Mouse (Mus musculus) MEL (cell line): Measurements from ENCODE around the gene Tmem132d. TPM values are rescaled to one million over a fixed set of nuclear protein-coding genes. Genes with fewer than 3 reads are reported as not detected.
A peak's percentile ranks its signal among the peaks of the same experiment; 100 is the strongest.

Source experiments
- DNase-seq: peaks from one replicate; pipeline ENCODE4 v3.0.0; 2011; ENCODE audit warnings: low read depth, low spot score
- H3K27ac ChIP-seq: 2 replicates; pipeline ENCODE4 v1.5.1; 2012; ENCODE audit warnings: low read depth, mild to moderate bottlenecking, control low read depth, low read length, moderate library complexity; ENCODE audit not compliant: control insufficient read depth
- H3K27me3 ChIP-seq, 2 experiments: fragments of 150-350 bp in 1 of 2; sonication (generic) in 1 of 2; 2 replicates each; pipeline ENCODE4 v1.6.1; 2012; ENCODE audit warnings: low read length in 2 of 2, mild to moderate bottlenecking in 2 of 2, improper control_type of control experiment in 1 of 2, moderate library complexity in 1 of 2; ENCODE audit not compliant: insufficient read depth in 2 of 2, control insufficient read depth in 1 of 2
- H3K36me3 ChIP-seq, 2 experiments: 2 replicates each; pipeline ENCODE4 v1.6.1; 2012 to 2014; ENCODE audit warnings: low read length in 2 of 2, improper control_type of control experiment in 1 of 2, inconsistent platforms in 1 of 2, mild to moderate bottlenecking in 1 of 2; ENCODE audit not compliant: insufficient read depth in 2 of 2, control insufficient read depth in 1 of 2
- H3K4me1 ChIP-seq, 2 experiments: fragments of 150-350 bp in 1 of 2; sonication (generic) in 1 of 2; 2 replicates each; pipeline ENCODE4 v1.6.1; 2012; ENCODE audit warnings: low read length in 2 of 2, improper control_type of control experiment in 1 of 2, mild to moderate bottlenecking in 1 of 2; ENCODE audit not compliant: insufficient read depth in 2 of 2, control insufficient read depth in 1 of 2
- H3K4me3 ChIP-seq, 2 experiments: fragments of 150-350 bp in 1 of 2; sonication (generic) in 1 of 2; 2 replicates each; pipeline ENCODE4 v1.5.1; 2012; ENCODE audit warnings: low read depth in 2 of 2, low read length in 2 of 2, mild to moderate bottlenecking in 2 of 2, moderate library complexity in 2 of 2, control low read depth in 1 of 2, improper control_type of control experiment in 1 of 2; ENCODE audit not compliant: control insufficient read depth in 1 of 2, insufficient read depth in 1 of 2
- H3K79me2 ChIP-seq: 2 replicates; pipeline ENCODE4 v1.6.1; 2012; ENCODE audit warnings: mild to moderate bottlenecking, low read length, moderate library complexity; ENCODE audit not compliant: control insufficient read depth, poor library complexity, insufficient read depth
- H3K9ac ChIP-seq: 2 replicates; pipeline ENCODE4 v1.6.1; 2012; ENCODE audit warnings: low read depth, mild to moderate bottlenecking, control low read depth, low read length, moderate library complexity; ENCODE audit not compliant: control insufficient read depth, poor library complexity, severe bottlenecking
- H3K9me3 ChIP-seq: fragments of 150-350 bp; sonication (generic); replicated peaks from 2 replicates; pipeline ENCODE4 v1.6.1; 2012; ENCODE audit warnings: mild to moderate bottlenecking, low read length, improper control_type of control experiment, moderate library complexity; ENCODE audit not compliant: insufficient read depth
- BHLHE40 ChIP-seq: IDR thresholded peaks from 2 replicates; pipeline ENCODE4 v1.6.1; 2012; ENCODE audit warnings: low read depth, mild to moderate bottlenecking, inconsistent platforms, low read length, improper control_type of control experiment, borderline replicate concordance
- CHD2 ChIP-seq: IDR thresholded peaks from 2 replicates; pipeline ENCODE4 v1.6.1; 2011; ENCODE audit warnings: low read length, improper control_type of control experiment
- CTCF ChIP-seq, 3 experiments: IDR thresholded peaks in 2 of 3; conservative IDR thresholded peaks in 1 of 3; 2 replicates each; pipeline ENCODE4 v1.5.1; 2011 to 2012; ENCODE audit warnings: low read length in 3 of 3, low read depth in 2 of 3, mild to moderate bottlenecking in 2 of 3, improper control_type of control experiment in 1 of 3, inconsistent platforms in 1 of 3, mixed read lengths in 1 of 3, moderate library complexity in 1 of 3; ENCODE audit not compliant: control insufficient read depth in 1 of 3, insufficient read depth in 1 of 3, poor library complexity in 1 of 3, severe bottlenecking in 1 of 3
- EP300 ChIP-seq, 2 experiments: IDR thresholded peaks; 2 replicates each; pipeline ENCODE4 v1.6.1; 2011; ENCODE audit warnings: improper control_type of control experiment in 2 of 2, low read length in 2 of 2, low read depth in 1 of 2, mild to moderate bottlenecking in 1 of 2
- ETS1 ChIP-seq: IDR thresholded peaks from 2 replicates; pipeline ENCODE4 v1.6.1; 2012; ENCODE audit warnings: low read depth, mild to moderate bottlenecking, inconsistent platforms, low read length, improper control_type of control experiment, moderate library complexity
- HCFC1 ChIP-seq: IDR thresholded peaks from 2 replicates; pipeline ENCODE4 v1.6.1; 2012; ENCODE audit warnings: low read depth, mild to moderate bottlenecking, inconsistent platforms, low read length, improper control_type of control experiment, moderate library complexity
- MAFK ChIP-seq: IDR thresholded peaks from 2 replicates; pipeline ENCODE4 v1.6.1; 2011; ENCODE audit warnings: low read depth, mild to moderate bottlenecking, low read length, improper control_type of control experiment, borderline replicate concordance
- MAX ChIP-seq: IDR thresholded peaks from 2 replicates; pipeline ENCODE4 v1.6.1; 2011; ENCODE audit warnings: low read length, improper control_type of control experiment
- MEF2A ChIP-seq: IDR thresholded peaks from 2 replicates; pipeline ENCODE4 v1.6.1; 2014; ENCODE audit warnings: low read depth, mild to moderate bottlenecking, inconsistent platforms, low read length, improper control_type of control experiment; ENCODE audit not compliant: poor library complexity, insufficient replicate concordance, severe bottlenecking; ENCODE audit errors: extremely low read depth
- MXI1 ChIP-seq: IDR thresholded peaks from 2 replicates; pipeline ENCODE4 v1.6.1; 2011; ENCODE audit warnings: mild to moderate bottlenecking, low read depth, low read length, improper control_type of control experiment
- MYC ChIP-seq: IDR thresholded peaks from 2 replicates; pipeline ENCODE4 v1.6.1; 2011; ENCODE audit warnings: low read depth, mild to moderate bottlenecking, low read length, improper control_type of control experiment, moderate library complexity
- NRF1 ChIP-seq: IDR thresholded peaks from 2 replicates; pipeline ENCODE4 v1.6.1; 2014; ENCODE audit warnings: low read depth, mild to moderate bottlenecking, inconsistent platforms, low read length, improper control_type of control experiment, moderate library complexity; ENCODE audit not compliant: poor library complexity, insufficient read depth, severe bottlenecking
- POLR2A ChIP-seq, 2 experiments: IDR thresholded peaks; 2 replicates each; pipeline ENCODE4 v1.6.1; 2011 to 2012; ENCODE audit warnings: low read length in 2 of 2, mild to moderate bottlenecking in 2 of 2, control low read depth in 1 of 2, improper control_type of control experiment in 1 of 2, low read depth in 1 of 2, moderate library complexity in 1 of 2; ENCODE audit not compliant: control insufficient read depth in 1 of 2, insufficient read depth in 1 of 2, poor library complexity in 1 of 2
- POLR2AphosphoS2 ChIP-seq: IDR thresholded peaks from 2 replicates; pipeline ENCODE4 v1.6.1; 2011; ENCODE audit warnings: low read length, improper control_type of control experiment
- POLR2AphosphoS5 ChIP-seq: IDR thresholded peaks from 2 replicates; pipeline ENCODE4 v1.6.1; 2012; ENCODE audit warnings: low read depth, borderline replicate concordance, mild to moderate bottlenecking, inconsistent platforms, low read length, moderate library complexity, mixed read lengths
- RAD21 ChIP-seq: IDR thresholded peaks from 2 replicates; pipeline ENCODE4 v1.6.1; 2011; ENCODE audit warnings: mild to moderate bottlenecking, low read depth, low read length, improper control_type of control experiment
- RCOR1 ChIP-seq: IDR thresholded peaks from 2 replicates; pipeline ENCODE4 v1.6.1; 2012; ENCODE audit warnings: low read depth, mild to moderate bottlenecking, inconsistent platforms, low read length, improper control_type of control experiment
- SMC3 ChIP-seq: IDR thresholded peaks from 2 replicates; pipeline ENCODE4 v1.6.1; 2011; ENCODE audit warnings: low read depth, low read length, improper control_type of control experiment
- TAL1 ChIP-seq: IDR thresholded peaks from 2 replicates; pipeline ENCODE4 v1.6.1; 2012; ENCODE audit warnings: mild to moderate bottlenecking, inconsistent platforms, low read length, moderate library complexity, mixed read lengths
- TBP ChIP-seq: IDR thresholded peaks from 2 replicates; pipeline ENCODE4 v1.8.0; 2011; ENCODE audit warnings: low read depth, low read length, improper control_type of control experiment
- USF2 ChIP-seq, 2 experiments: IDR thresholded peaks; 2 replicates each; pipeline ENCODE4 v1.6.1; 2011 to 2012; ENCODE audit warnings: improper control_type of control experiment in 2 of 2, low read length in 2 of 2, borderline replicate concordance in 1 of 2, inconsistent platforms in 1 of 2, low read depth in 1 of 2, mild to moderate bottlenecking in 1 of 2; ENCODE audit not compliant: insufficient read depth in 1 of 2
- ZKSCAN1 ChIP-seq: IDR thresholded peaks from 2 replicates; pipeline ENCODE4 v1.6.1; 2012; ENCODE audit warnings: low read depth, mild to moderate bottlenecking, inconsistent platforms, low read length, improper control_type of control experiment, moderate library complexity
- ZNF384 ChIP-seq: IDR thresholded peaks from 2 replicates; pipeline ENCODE4 v1.6.1; 2012; ENCODE audit warnings: low read depth, mild to moderate bottlenecking, inconsistent platforms, low read length, improper control_type of control experiment
- polyA plus RNA-seq, 2 experiments: library from polyadenylated mRNA; stranded (reverse) in 1 of 2; unstranded in 1 of 2; fragments of >175 nt in 1 of 2; fragments of >200 nt in 1 of 2; gene quantifications; 2 replicates each; pipeline versions ENCODE4 v1.2.1 to v1.2.4; 2012; ENCODE audit warnings: low replicate concordance in 2 of 2, low read depth in 1 of 2; ENCODE audit not compliant: insufficient read length in 2 of 2, insufficient read depth in 1 of 2, missing spikeins in 1 of 2
- total RNA-seq: library from RNA; depleted of rRNA; stranded (reverse); fragments of 300-350 nt; gene quantifications from 2 replicates; pipeline ENCODE4 v1.2.3, GENCODE M21; 2012

Gene Tmem132d
- total and polyA plus RNA-seq, 3 experiments, result not detected

DNA sequence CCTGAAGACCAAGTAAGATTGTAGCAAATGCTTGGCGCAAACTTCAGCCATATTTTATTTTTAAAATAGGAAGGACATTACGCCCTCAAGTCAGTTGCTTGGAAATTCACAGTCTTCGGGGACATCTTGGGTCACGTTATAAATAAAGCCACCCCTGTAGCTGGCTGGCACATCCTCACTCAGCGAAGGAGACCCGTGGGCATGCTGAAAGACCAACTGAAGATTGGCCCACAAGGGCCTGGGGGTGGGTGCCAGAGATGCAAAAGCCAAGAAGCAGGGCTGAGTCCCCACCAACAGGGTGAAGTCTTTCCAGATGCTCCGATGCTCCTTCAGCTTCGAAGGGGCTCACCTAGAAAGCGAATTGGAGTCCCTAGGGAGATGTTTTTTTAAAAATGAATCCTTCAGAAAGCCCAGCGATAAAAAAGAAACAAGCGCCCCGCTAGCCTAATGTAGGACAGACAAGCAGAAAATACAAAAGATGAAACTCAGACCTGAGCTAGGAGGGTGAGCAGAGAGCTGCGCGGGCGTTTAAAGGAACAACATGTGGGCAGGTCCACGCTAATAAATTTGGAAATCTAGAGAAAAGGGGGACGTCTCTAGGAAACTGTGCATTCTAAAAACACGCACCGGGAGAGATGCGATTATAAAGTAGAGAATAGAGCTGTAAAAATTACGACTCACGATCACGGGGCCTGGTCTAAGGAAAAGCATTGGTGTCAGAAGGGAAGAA is 71.8 kb downstream of the Tmem132d start:
- Histone ChIP-seq H3K79me2 (no peaks in the 10 kb centered on the region), H3K9ac (no peak overlapping the region), H3K27ac (no peak overlapping the region), H3K36me3 (no peaks in the 10 kb centered on the region), H3K4me3 (no peak overlapping the region), H3K9me3 (no peaks in the 10 kb centered on the region), H3K4me1 (no peaks in the 10 kb centered on the region), H3K27me3 (no peaks in the 10 kb centered on the region)
- TF ChIP-seq USF2 (IDR thresholded peaks at IDR 0.05; ENCODE audit: borderline replicate concordance in 1 of 2, insufficient read depth in 1 of 2, low read depth in 1 of 2, low read length in 2 of 2), result no peak
- no peak for TF ChIP-seq ZKSCAN1
- no peak for TF ChIP-seq MAX
- no peak for TF ChIP-seq BHLHE40
- TF ChIP-seq ETS1, result no peak
- no peak for TF ChIP-seq HCFC1
- TF ChIP-seq MYC, result no peak
- no peak for DNase-seq

- H3K36me3 ChIP-seq, result no peaks in the 10 kb centered on the region
- H3K27ac ChIP-seq, result no peak overlapping the region
- H3K4me3 ChIP-seq, result no peak overlapping the region
- no peaks in the 10 kb centered on the region; a peak in 1 of 4 replicates for H3K27me3 ChIP-seq
- DNase-seq, result peak; percentile 27
- H3K9me3 ChIP-seq, result no peaks in the 10 kb centered on the region
- no peaks in the 10 kb centered on the region for H3K79me2 ChIP-seq
- TF ChIP-seq MAFK, result no peak
- TF ChIP-seq MXI1, result no peak
- no peak for TF ChIP-seq CHD2
- TF ChIP-seq RAD21, result no peak
- no peak overlapping the region for H3K9ac ChIP-seq
- no peaks in the 10 kb centered on the region for H3K4me1 ChIP-seq
These were observed 84.0 kb downstream of the Tmem132d start for GRCm38 (mm10) chr5:128348835-128349234.

GRCm38 (mm10) chr5:128336841-128337240 is 96.0 kb downstream of the Tmem132d start:
- H3K4me1 ChIP-seq, result no peaks in the 10 kb centered on the region
- H3K9ac ChIP-seq, result no peak overlapping the region
- DNase-seq, result no peak
- no peak overlapping the region for H3K4me3 ChIP-seq
- H3K79me2 ChIP-seq, result no peaks in the 10 kb centered on the region
- H3K9me3 ChIP-seq, result no peaks in the 10 kb centered on the region
- H3K36me3 ChIP-seq, result no peaks in the 10 kb centered on the region
- no peak for TF ChIP-seq RCOR1
- no peak for TF ChIP-seq SMC3
- no peak for TF ChIP-seq TBP
- TF ChIP-seq BHLHE40, result no peak
- no peak for TF ChIP-seq EP300 (IDR thresholded peaks at IDR 0.05; ENCODE audit: low read depth in 1 of 2, low read length in 2 of 2)
- TF ChIP-seq HCFC1, result no peak
- no peak for TF ChIP-seq TAL1
- TF ChIP-seq POLR2AphosphoS5, result no peak
- no peak for TF ChIP-seq MAX
- TF ChIP-seq CTCF (IDR thresholded peaks at IDR 0.05 in 2 of 3, conservative IDR thresholded peaks at IDR 0.05 in 1 of 3; ENCODE audit: control insufficient read depth in 1 of 3, insufficient read depth in 1 of 3, low read depth in 2 of 3, low read length in 3 of 3, poor library complexity in 1 of 3, severe bottlenecking in 1 of 3), result no peak
- TF ChIP-seq MXI1, result no peak
- TF ChIP-seq NRF1, result no peak
- no peak for TF ChIP-seq MYC
- no peak for TF ChIP-seq POLR2A (IDR thresholded peaks at IDR 0.05; ENCODE audit: control insufficient read depth in 1 of 2, insufficient read depth in 1 of 2, low read depth in 1 of 2, low read length in 2 of 2, poor library complexity in 1 of 2)
- no peak for TF ChIP-seq MEF2A
- TF ChIP-seq ZNF384, result no peak
- no peak for TF ChIP-seq POLR2AphosphoS2
- no peak for TF ChIP-seq CHD2
- H3K27ac ChIP-seq, result no peak overlapping the region
- no peaks in the 10 kb centered on the region for H3K27me3 ChIP-seq
